Mouse (Mus musculus) forebrain, embryonic 11.5 days (tissue): ENCODE results near the gene Fam174b. TPM values are rescaled to one million over a fixed set of nuclear protein-coding genes. Genes with fewer than 3 reads are reported as not detected.
A peak's percentile ranks its signal among the peaks of the same experiment; 100 is the strongest.

Experiments
- ATAC-seq: fragments of 200-750 bp; cut with Nextera tagmentation; replicated peaks from 2 replicates; pipeline ENCODE4 v1.8.0; 2017; ENCODE audit warnings: moderate TSS enrichment; ENCODE audit not compliant: low FRiP score
- DNase-seq: peaks from one replicate; pipeline ENCODE4 v3.0.0-alpha.2; 2017; ENCODE audit warnings: low spot score
- H3K27ac ChIP-seq: fragments of 300-500 bp; sonication (generic); 2 replicates; pipeline ENCODE4 v1.5.1; 2014; ENCODE audit warnings: low read depth, low read length
- H3K27me3 ChIP-seq: fragments of 300-500 bp; sonication (generic); 2 replicates; pipeline ENCODE4 v1.6.1; 2014; ENCODE audit warnings: mild to moderate bottlenecking, low read length, mixed read lengths; ENCODE audit not compliant: control insufficient read depth, insufficient read depth
- H3K36me3 ChIP-seq: fragments of 300-500 bp; sonication (generic); 2 replicates; pipeline ENCODE4 v1.6.1; 2014; ENCODE audit warnings: mild to moderate bottlenecking, low read length, moderate library complexity, mixed read lengths; ENCODE audit not compliant: control insufficient read depth, insufficient read depth
- H3K4me1 ChIP-seq: fragments of 300-500 bp; sonication (generic); replicated peaks from 2 replicates; pipeline ENCODE4 v1.6.1; 2014; ENCODE audit warnings: low read length, mixed read lengths; ENCODE audit not compliant: control insufficient read depth, insufficient read depth
- H3K4me2 ChIP-seq: fragments of 300-500 bp; sonication (generic); 2 replicates; pipeline ENCODE4 v1.6.1; 2014; ENCODE audit warnings: low read depth, mild to moderate bottlenecking, low read length, moderate library complexity, mixed read lengths; ENCODE audit not compliant: severe bottlenecking
- H3K4me3 ChIP-seq: fragments of 300-500 bp; sonication (generic); 2 replicates; pipeline ENCODE4 v1.5.1; 2014; ENCODE audit warnings: low read depth, low read length
- H3K9ac ChIP-seq: fragments of 300-500 bp; sonication (generic); 2 replicates; pipeline ENCODE4 v1.6.1; 2014; ENCODE audit warnings: low read length
- H3K9me3 ChIP-seq: fragments of 300-500 bp; sonication (generic); 2 replicates; pipeline ENCODE4 v1.6.1; 2016; ENCODE audit warnings: low read length, mixed read lengths; ENCODE audit not compliant: control insufficient read depth
- WGBS: fragments of 180-500 bp; shearing (Covaris S2); extraction: QIAGEN DNeasy Blood & Tissue Kit; methylation state at CpG from one replicate; pipeline ENCODE4 v1.1.7; 2014; 5-methylcytosine and 5-hydroxymethylcytosine counted together
- polyA plus RNA-seq: library from polyadenylated mRNA; unstranded; fragments of >200 nt; fragmentation: Nextera tagmentation; extraction: Ambion mirVana; gene quantifications from 2 replicates; pipeline ENCODE4 v1.2.1, GENCODE M21; 2014

Fam174b gene
- polyA plus RNA-seq, 1 experiment from 2014 or later: 19.7 TPM

- no peak overlapping the region for H3K4me2 ChIP-seq
- H3K27me3 ChIP-seq: peaks cover under 1% of the 10 kb centered on the region
- ATAC-seq: no peak
- no peak for DNase-seq
- H3K36me3 ChIP-seq: no peaks in the 10 kb centered on the region
- no peak overlapping the region for H3K9ac ChIP-seq
- no peak overlapping the region for H3K27ac ChIP-seq
- 0 out of 2 replicates have a peak, but pooled peaks cover 1% of the 10 kb centered on the region for H3K4me1 ChIP-seq
- H3K4me3 ChIP-seq: no peak overlapping the region
- H3K9me3 ChIP-seq: no peaks in the 10 kb centered on the region; the same call in 1 of the 2 replicates
- 78% methylated on average over 5 of the region's 5 CpGs for WGBS
Observed at GRCm38 (mm10) chr7:73745903-73746302, 5.8 kb downstream of the Fam174b start.

- 33% methylated on average over 4 of the region's 4 CpGs for WGBS
- DNase-seq: no peak
Observed at GRCm38 (mm10) chr7:73746836-73747235, 6.7 kb downstream of the Fam174b start.

GRCm38 (mm10) chr7:73747531-73747930 is 7.4 kb downstream of the Fam174b start:
- no peak overlapping the region for H3K27ac ChIP-seq
- 0 out of 2 replicates have a peak, but pooled peaks cover 1% of the 10 kb centered on the region for H3K4me1 ChIP-seq
- H3K4me2 ChIP-seq: no peak overlapping the region
- no peaks in the 10 kb centered on the region; the same call in 1 of the 2 replicates for H3K9me3 ChIP-seq
- ATAC-seq (no peak), DNase-seq (no peak)
- H3K36me3 ChIP-seq: no peaks in the 10 kb centered on the region
- H3K4me3 ChIP-seq: no peak overlapping the region
- WGBS: 90% methylated on average over 3 of the region's 3 CpGs
- H3K27me3 ChIP-seq: no peaks in the 10 kb centered on the region
- H3K9ac ChIP-seq: no peak overlapping the region

More at GRCm38 (mm10) chr7:73746836-73747235, 6.7 kb downstream of the Fam174b start:
- ATAC-seq: no peak
- no peaks in the 10 kb centered on the region; the same call in 1 of the 2 replicates for H3K9me3 ChIP-seq
- H3K27ac ChIP-seq: no peak overlapping the region
- no peak overlapping the region for H3K4me2 ChIP-seq
- H3K4me1 ChIP-seq: 0 out of 2 replicates have a peak, but pooled peaks cover 1% of the 10 kb centered on the region
- H3K27me3 ChIP-seq: no peaks in the 10 kb centered on the region
- no peaks in the 10 kb centered on the region for H3K36me3 ChIP-seq
- no peak overlapping the region for H3K4me3 ChIP-seq
- no peak overlapping the region for H3K9ac ChIP-seq

- 92% methylated on average over 5 of the region's 5 CpGs for WGBS
- no peak overlapping the region for H3K27ac ChIP-seq
- no peaks in the 10 kb centered on the region; the same call in 1 of the 2 replicates for H3K9me3 ChIP-seq
- DNase-seq: no peak
- H3K4me1 ChIP-seq: 0 out of 2 replicates have a peak, but pooled peaks cover 1% of the 10 kb centered on the region
- H3K4me2 ChIP-seq: no peak overlapping the region
- no peak overlapping the region for H3K4me3 ChIP-seq
- no peak overlapping the region for H3K9ac ChIP-seq
- no peaks in the 10 kb centered on the region for H3K36me3 ChIP-seq
- ATAC-seq: no peak
- no peaks in the 10 kb centered on the region for H3K27me3 ChIP-seq
Observed at GRCm38 (mm10) chr7:73748437-73749108, 8.5 kb downstream of the Fam174b start.

GRCm38 (mm10) chr7:73749339-73749738 is 9.2 kb downstream of the Fam174b start:
- Histone ChIP-seq H3K27me3 (no peaks in the 10 kb centered on the region), H3K27ac (no peak overlapping the region), H3K4me3 (no peak overlapping the region), H3K9me3 (no peaks in the 10 kb centered on the region; the same call in 1 of the 2 replicates), H3K4me2 (no peak overlapping the region), H3K36me3 (no peaks in the 10 kb centered on the region), H3K4me1 (0 out of 2 replicates have a peak, but pooled peaks cover 1% of the 10 kb centered on the region), H3K9ac (no peak overlapping the region)
- no peak for ATAC-seq
- peak; percentile 43 for DNase-seq
- 91% methylated on average over 2 of the region's 2 CpGs for WGBS

- Histone ChIP-seq H3K27ac (no peak overlapping the region), H3K9ac (no peak overlapping the region), H3K4me1 (0 out of 2 replicates have a peak, but pooled peaks cover 1% of the 10 kb centered on the region), H3K4me2 (no peak overlapping the region), H3K4me3 (no peak overlapping the region), H3K27me3 (no peaks in the 10 kb centered on the region), H3K9me3 (no peaks in the 10 kb centered on the region; the same call in 1 of the 2 replicates), H3K36me3 (no peaks in the 10 kb centered on the region)
- WGBS: 89% methylated on average over 7 of the region's 7 CpGs
- DNase-seq: peak; percentile 36
- no peak for ATAC-seq
Observed at GRCm38 (mm10) chr7:73749983-73750382, 9.9 kb downstream of the Fam174b start.

GRCm38 (mm10) chr7:73753598-73753997 is 13.5 kb downstream of the Fam174b start:
- H3K4me1 ChIP-seq: no peaks in the 10 kb centered on the region
- H3K9me3 ChIP-seq: no peaks in the 10 kb centered on the region; the same call in 1 of the 2 replicates
- H3K27me3 ChIP-seq: no peaks in the 10 kb centered on the region
- 89% methylated on average over 1 of the region's 1 CpGs for WGBS
- no peak overlapping the region for H3K4me2 ChIP-seq
- ATAC-seq: no peak
- H3K4me3 ChIP-seq: no peak overlapping the region
- H3K36me3 ChIP-seq: no peaks in the 10 kb centered on the region
- no peak overlapping the region for H3K9ac ChIP-seq
- DNase-seq: no peak
- no peak overlapping the region for H3K27ac ChIP-seq

- H3K9ac ChIP-seq: no peak overlapping the region
- H3K27ac ChIP-seq: no peak overlapping the region
- no peaks in the 10 kb centered on the region for H3K4me1 ChIP-seq
- no peak overlapping the region for H3K4me3 ChIP-seq
- DNase-seq (no peak), ATAC-seq (no peak)
- 76% methylated on average over 1 of the region's 1 CpGs for WGBS
- no peaks in the 10 kb centered on the region; the same call in 1 of the 2 replicates for H3K9me3 ChIP-seq
- H3K27me3 ChIP-seq: no peaks in the 10 kb centered on the region
- H3K36me3 ChIP-seq: no peaks in the 10 kb centered on the region
- no peak overlapping the region for H3K4me2 ChIP-seq
Observed at GRCm38 (mm10) chr7:73755377-73756110, 15.4 kb downstream of the Fam174b start.
